Mouse (Mus musculus) cerebellum, adult 2 months (tissue): ENCODE data around the gene Podxl. TPM values are rescaled to one million over a fixed set of nuclear protein-coding genes. Genes with fewer than 3 reads are reported as not detected.
"Not testable (repeated sequence)": the region's sequence is repeated elsewhere in the genome, so short reads cannot be mapped to it uniquely, and the experiment has no call there.

Experiments used
- DNase-seq, 2 experiments: peaks; one replicate each; pipeline ENCODE4 v3.0.0; 2021
- H3K27ac ChIP-seq: fragments of 200-500 bp; 2 replicates; pipeline ENCODE4 v1.5.1; 2012; ENCODE audit warnings: low read length, control low read depth, inconsistent platforms; ENCODE audit not compliant: insufficient read depth
- H3K27me3 ChIP-seq: fragments of 200-500 bp; 2 replicates; pipeline ENCODE4 v1.6.1; 2012; ENCODE audit warnings: inconsistent platforms, mild to moderate bottlenecking, low read length, moderate library complexity; ENCODE audit not compliant: control insufficient read depth, insufficient read depth
- H3K4me1 ChIP-seq: fragments of 200-500 bp; 2 replicates; pipeline ENCODE4 v1.6.1; 2011; ENCODE audit warnings: low read length; ENCODE audit not compliant: control insufficient read depth, insufficient read depth
- H3K4me3 ChIP-seq: fragments of 200-500 bp; replicated peaks from 2 replicates; pipeline ENCODE3; 2011; ENCODE audit warnings: mild to moderate bottlenecking, low read depth, low read length, control low read depth; ENCODE audit not compliant: insufficient read depth
- CTCF ChIP-seq: fragments of 200-500 bp; IDR thresholded peaks from 2 replicates; pipeline ENCODE4 v1.5.1; 2011; ENCODE audit warnings: low read depth, mild to moderate bottlenecking, control low read depth, low read length, moderate library complexity, borderline replicate concordance; ENCODE audit not compliant: insufficient read depth
- POLR2A ChIP-seq: fragments of 200-500 bp; IDR thresholded peaks from 2 replicates; pipeline ENCODE4 v1.6.1; 2011; ENCODE audit warnings: low read length, control low read depth, borderline replicate concordance; ENCODE audit not compliant: insufficient read depth
- WGBS: fragments of 180-500 bp; shearing (Covaris S2); methylation state at CpG from one replicate; pipeline ENCODE4 v1.1.7; 2018; 5-methylcytosine and 5-hydroxymethylcytosine counted together
- polyA plus RNA-seq: library from polyadenylated mRNA; depleted of rRNA; stranded (reverse); fragments of >200 nt; gene quantifications from 2 replicates; pipeline ENCODE4 v1.2.3, GENCODE M21; 2012

The Podxl gene
- polyA plus RNA-seq, 1 experiment, result 16.5 TPM

- H3K4me3 ChIP-seq, result peak overlapping the region; percentile 37
- WGBS, result under 1% methylated on average over 18 of the region's 18 CpGs
- H3K27me3 ChIP-seq, result peaks cover 4% of the 10 kb centered on the region; the same call in 1 of the 2 replicates
- no peak for DNase-seq
- no peaks in the 10 kb centered on the region for H3K4me1 ChIP-seq
- TF ChIP-seq CTCF, result no peak
- no peak for TF ChIP-seq POLR2A
- H3K27ac ChIP-seq, result no peak overlapping the region
Observed at GRCm38 (mm10) chr6:31564182-31564531, 376 bp upstream of the Podxl start.

GRCm38 (mm10) chr6:31562371-31563080, 1.3 kb downstream of the Podxl start:
- no peak overlapping the region for H3K27ac ChIP-seq

GRCm38 (mm10) chr6:31561948-31562347, 1.8 kb downstream of the Podxl start:
- H3K4me1 ChIP-seq, H3K27ac ChIP-seq, DNase-seq, H3K27me3 ChIP-seq, H3K4me3 ChIP-seq: not testable (repeated sequence)
- 79% methylated on average over 3 of the region's 3 CpGs for WGBS

More at GRCm38 (mm10) chr6:31562371-31563080, 1.3 kb downstream of the Podxl start:
- Histone ChIP-seq H3K4me1 (no peaks in the 10 kb centered on the region), H3K4me3 (peak overlapping the region; percentile 37), H3K27me3 (peaks cover 4% of the 10 kb centered on the region; the same call in 1 of the 2 replicates)
- TF ChIP-seq POLR2A, result no peak
- TF ChIP-seq CTCF, result no peak
- 25% methylated on average over 16 of the region's 16 CpGs for WGBS
- no peak for DNase-seq

GRCm38 (mm10) chr6:31560138-31560959, 3.4 kb downstream of the Podxl start:
- H3K27ac ChIP-seq, result no peak overlapping the region
- H3K4me3 ChIP-seq, result no peak overlapping the region
- TF ChIP-seq CTCF, result no peak
- no peak for TF ChIP-seq POLR2A
- no peak for DNase-seq
- H3K27me3 ChIP-seq, result peaks cover 4% of the 10 kb centered on the region; the same call in 1 of the 2 replicates
- WGBS, result 41% methylated on average over 13 of the region's 13 CpGs
- H3K4me1 ChIP-seq, result no peaks in the 10 kb centered on the region

- no peak for TF ChIP-seq POLR2A
- TF ChIP-seq CTCF, result no peak
- 86% methylated on average over 7 of the region's 7 CpGs for WGBS
Observed at GRCm38 (mm10) chr6:31556460-31557100, 7.2 kb downstream of the Podxl start.

GRCm38 (mm10) chr6:31550876-31551532, 12.8 kb downstream of the Podxl start:
- no peaks in the 10 kb centered on the region for H3K27me3 ChIP-seq
- WGBS, result 70% methylated on average over 22 of the region's 22 CpGs

More at GRCm38 (mm10) chr6:31556460-31557100, 7.2 kb downstream of the Podxl start:
- H3K4me3 ChIP-seq, result no peak overlapping the region
- H3K27ac ChIP-seq, result no peak overlapping the region
- H3K4me1 ChIP-seq, result no peaks in the 10 kb centered on the region; the same call in 1 of the 2 replicates
- H3K27me3 ChIP-seq, result no peaks in the 10 kb centered on the region
- no peak for DNase-seq

GRCm38 (mm10) chr6:31549361-31550051, 14.3 kb downstream of the Podxl start:
- Histone ChIP-seq H3K4me1 (no peaks in the 10 kb centered on the region), H3K27ac (no peak overlapping the region)
- no peak for TF ChIP-seq CTCF
- TF ChIP-seq POLR2A, result no peak

More at GRCm38 (mm10) chr6:31550876-31551532, 12.8 kb downstream of the Podxl start:
- Histone ChIP-seq H3K27ac (no peak overlapping the region), H3K4me1 (no peaks in the 10 kb centered on the region; the same call in 1 of the 2 replicates), H3K4me3 (no peak overlapping the region)
- TF ChIP-seq POLR2A, result no peak
- no peak for DNase-seq

More at GRCm38 (mm10) chr6:31549361-31550051, 14.3 kb downstream of the Podxl start:
- 32% methylated on average over 5 of the region's 5 CpGs for WGBS
- peak in 1 of 2 experiments; percentile 22 for DNase-seq
- H3K27me3 ChIP-seq, result no peaks in the 10 kb centered on the region
- H3K4me3 ChIP-seq, result no peak overlapping the region
